Mouse (Mus musculus) erythroblast, adult 5-6 weeks (primary cell): ENCODE data around the gene Dusp19. TPM values are rescaled to one million over a fixed set of nuclear protein-coding genes. Genes with fewer than 3 reads are reported as not detected.
A peak's percentile ranks its signal among the peaks of the same experiment; 100 is the strongest.

Source experiments
- ATAC-seq: replicated peaks from 2 replicates; pipeline ENCODE4 v1.8.0; 2016; ENCODE audit warnings: moderate number of reproducible peaks, mild to moderate bottlenecking, moderate TSS enrichment, inconsistent platforms; ENCODE audit not compliant: poor library complexity, low FRiP score, severe bottlenecking
- total RNA-seq, 2 experiments: library from RNA; stranded (forward) in 1 of 2; stranded (reverse) in 1 of 2; fragments of 150-400 nt in 1 of 2; fragments of 200-764, 138-1000 nt in 1 of 2; gene quantifications; 2 replicates each; pipeline versions ENCODE4 v1.2.3 to v1.2.4; 2015 to 2017; ENCODE audit warnings: low replicate concordance in 2 of 2

The Dusp19 gene
- 0.58 and 3.3 TPM in 2 replicates for total RNA-seq (2015; ENCODE audit: low replicate concordance)
- 1.4 TPM in 1 of 2 replicates, not detected in the other for total RNA-seq (2017; ENCODE audit: low replicate concordance)

- peak; percentile 98 for ATAC-seq
Observed at GRCm38 (mm10) chr2:80616854-80617737, at the start of gene Dusp19, which contains the start of gene Nup35. Dusp19 (plus strand) TSS chr2:80617045. Nup35 (plus strand) TSS chr2:80617236.

- no peak for ATAC-seq
Observed at GRCm38 (mm10) chr2:80567411-80567810, 49.4 kb upstream of the Dusp19 start.

- no peak for ATAC-seq
Observed at GRCm38 (mm10) chr2:80570656-80571055, 46.2 kb upstream of the Dusp19 start.

GRCm38 (mm10) chr2:80577286-80577685 is 39.6 kb upstream of the Dusp19 start:
- no peak for ATAC-seq

- ATAC-seq = no peak
Observed at GRCm38 (mm10) chr2:80579253-80579891, 37.5 kb upstream of the Dusp19 start.

- ATAC-seq = peak; percentile 63
Observed at GRCm38 (mm10) chr2:80580311-80580961, 36.4 kb upstream of the Dusp19 start.

- peak; percentile 95 for ATAC-seq
Observed at GRCm38 (mm10) chr2:80581043-80581711, 35.7 kb upstream of the Dusp19 start, which contains the start of gene Nckap1. Nckap1 (minus strand) TSS chr2:80581380.

GRCm38 (mm10) chr2:80582356-80582755 is 34.5 kb upstream of the Dusp19 start:
- no peak for ATAC-seq

- no peak for ATAC-seq
Observed at GRCm38 (mm10) chr2:80594215-80594918, 22.5 kb upstream of the Dusp19 start.

GRCm38 (mm10) chr2:80596960-80597359 is 19.9 kb upstream of the Dusp19 start:
- no peak for ATAC-seq

- ATAC-seq = no peak
Observed at GRCm38 (mm10) chr2:80599850-80600249, 17.0 kb upstream of the Dusp19 start.

GRCm38 (mm10) chr2:80600611-80601010 is 16.2 kb upstream of the Dusp19 start:
- ATAC-seq = no peak

- ATAC-seq = no peak
Observed at GRCm38 (mm10) chr2:80602756-80603155, 14.1 kb upstream of the Dusp19 start.

- ATAC-seq = no peak
Observed at GRCm38 (mm10) chr2:80603771-80604426, 12.9 kb upstream of the Dusp19 start.

- no peak for ATAC-seq
Observed at GRCm38 (mm10) chr2:80612286-80612685, 4.6 kb upstream of the Dusp19 start.

GRCm38 (mm10) chr2:80612796-80613195 is 4.0 kb upstream of the Dusp19 start:
- no peak for ATAC-seq

GRCm38 (mm10) chr2:80618991-80619390 is 2.1 kb downstream of the Dusp19 start:
- no peak for ATAC-seq

- ATAC-seq = no peak
Observed at GRCm38 (mm10) chr2:80621921-80622320, 5.1 kb downstream of the Dusp19 start.

- no peak for ATAC-seq
Observed at GRCm38 (mm10) chr2:80624523-80624922, 7.7 kb downstream of the Dusp19 start.
